Mouse (Mus musculus): ENCODE measurements at regions not wholly inside any gene's neighbourhood (a gene's known extent, or its start where the extent isn't known, plus 50 kb on each side); places are given as distances from the start of the nearest gene placed in this dataset.

- TF ChIP-seq POLR2A (IDR thresholded peaks at IDR 0.05; ENCODE audit: insufficient read depth, low read length) (no peak), CTCF (IDR thresholded peaks at IDR 0.05; ENCODE audit: low read depth, low read length) (no peak)
Measured at GRCm38 (mm10) chr10:9239956-9240355, 354.1 kb upstream of the Sash1 start.

Measured in ES-Bruce4 (cell line).